Comparison of ENCODE assay signal across 8 mouse cellular contexts in genomic region chr11:107011669-107012323, GRCm38 (mm10). TPM values are rescaled to one million over a fixed set of nuclear protein-coding genes. Genes with fewer than 3 reads are reported as not detected.
DNase-seq lines count a peak whose midpoint lies in the region; ATAC-seq and TF ChIP-seq lines count a peak whose summit lies in the region.

No protein-coding gene starts in this region.

- H3K36me3 ChIP-seq in kidney, embryonic 16.5 days (ENCODE audit: insufficient read depth, low read length) = no peaks in the 10 kb centered on the region
- H3K36me3 ChIP-seq in hindbrain, embryonic 14.5 days (replicated peaks; ENCODE audit: control insufficient read depth, insufficient read depth) = no peaks in the 10 kb centered on the region
- H3K36me3 ChIP-seq in megakaryocyte, embryonic 14.5 days (replicated peaks; ENCODE audit: low read length) = no peaks in the 10 kb centered on the region

- peak overlapping the region; percentile 67 for H3K4me2 ChIP-seq in kidney, embryonic 16.5 days (replicated peaks; ENCODE audit: low read depth, low read length)
- peak overlapping the region; percentile 59 for H3K4me2 ChIP-seq in hindbrain, embryonic 14.5 days (replicated peaks)

- H3K4me3 ChIP-seq in kidney, embryonic 16.5 days (ENCODE audit: low read length) = peak overlapping the region; percentile 67
- H3K4me3 ChIP-seq in cortical plate, adult 2 months (ENCODE audit: insufficient read depth, low read length) = peak overlapping the region; percentile 53
- peak overlapping the region; percentile 56 for H3K4me3 ChIP-seq in hindbrain, embryonic 14.5 days (replicated peaks; ENCODE audit: low read length)
- H3K4me3 ChIP-seq in megakaryocyte, embryonic 14.5 days (replicated peaks) = peak overlapping the region; percentile 93

- H3K4me1 ChIP-seq in kidney, embryonic 16.5 days (ENCODE audit: insufficient read depth, low read length) = peaks cover 7% of the 10 kb centered on the region
- 0 out of 2 replicates have a peak, but pooled peaks cover 1% of the 10 kb centered on the region for H3K4me1 ChIP-seq in cortical plate, adult 2 months (ENCODE audit: control insufficient read depth, insufficient read depth, low read length)
- peaks cover 6% of the 10 kb centered on the region for H3K4me1 ChIP-seq in hindbrain, embryonic 14.5 days (replicated peaks; ENCODE audit: control insufficient read depth, insufficient read depth, low read length)
- peaks cover 18% of the 10 kb centered on the region for H3K4me1 ChIP-seq in megakaryocyte, embryonic 14.5 days

- H3K27me3 ChIP-seq in kidney, embryonic 16.5 days (ENCODE audit: insufficient read depth, low read length) = no peaks in the 10 kb centered on the region
- no peaks in the 10 kb centered on the region for H3K27me3 ChIP-seq in hindbrain, embryonic 14.5 days (ENCODE audit: control insufficient read depth, insufficient read depth, low read length)
- H3K27me3 ChIP-seq in megakaryocyte, embryonic 14.5 days (replicated peaks) = peaks cover 12% of the 10 kb centered on the region

- TF ChIP-seq CTCF in cortical plate, adult 2 months (IDR thresholded peaks at IDR 0.05; ENCODE audit: extremely low read depth, insufficient read depth, low read length) = no peak

- no peak for DNase-seq in kidney, adult 9 months
- DNase-seq in hindbrain, embryonic 14.5 days (ENCODE audit: low spot score) = no peak
- no peak for DNase-seq in ovary, postnatal 14 days (ENCODE audit: low spot score)
- no peak for DNase-seq in gastrocnemius, postnatal 4 days (ENCODE audit: low spot score in 2 of 2)
- no peak for DNase-seq in spleen, postnatal 4 days (ENCODE audit: low spot score in 2 of 2)

- H3K27ac ChIP-seq in kidney, embryonic 16.5 days (ENCODE audit: low read length) = peak overlapping the region; percentile 99
- H3K27ac ChIP-seq in cortical plate, adult 2 months (ENCODE audit: insufficient read depth, low read length) = peak overlapping the region; percentile 49
- H3K27ac ChIP-seq in hindbrain, embryonic 14.5 days = peak overlapping the region; percentile 93

- WGBS in kidney, embryonic 16.5 days = 19% methylated on average over 18 of the region's 18 CpGs
- WGBS in hindbrain, embryonic 14.5 days = 47% methylated on average over 18 of the region's 18 CpGs

- ATAC-seq in kidney, embryonic 16.5 days (ENCODE audit: low FRiP score, low TSS enrichment) = no peak
- no peak for ATAC-seq in hindbrain, embryonic 14.5 days (ENCODE audit: low FRiP score)

- H3K9me3 ChIP-seq in kidney, embryonic 16.5 days (ENCODE audit: low read length) = no peaks in the 10 kb centered on the region
- H3K9me3 ChIP-seq in hindbrain, embryonic 14.5 days (ENCODE audit: control insufficient read depth, low read length) = no peaks in the 10 kb centered on the region
- H3K9me3 ChIP-seq in megakaryocyte, embryonic 14.5 days = no peaks in the 10 kb centered on the region

- TF ChIP-seq POLR2A in cortical plate, adult 2 months (IDR thresholded peaks at IDR 0.05; ENCODE audit: extremely low read depth, insufficient read depth, low read length) = no peak

- H3K9ac ChIP-seq in kidney, embryonic 16.5 days (replicated peaks; ENCODE audit: low read length) = peak overlapping the region; percentile 81
- H3K9ac ChIP-seq in hindbrain, embryonic 14.5 days = peak overlapping the region; percentile 75

RNA-seq across cellular contexts. Expression of gene Kpna2, which starts 12.5 kb away (rescaled TPM):
- 353 and 411 TPM in 2 replicates for polyA plus RNA-seq in kidney, embryonic 16.5 days (2015; fragmentation: Nextera tagmentation; extraction: Ambion mirVana)
- 30.6 and 32.4 TPM in 2 replicates for polyA plus RNA-seq in cortical plate, adult 2 months (2012; rRNA removed)
- polyA plus RNA-seq in hindbrain, embryonic 14.5 days (2014; fragmentation: Nextera tagmentation; extraction: Ambion mirVana) = 150 and 177 TPM in 2 replicates
- polyA plus RNA-seq in megakaryocyte, embryonic 14.5 days (2012; ENCODE audit: insufficient read depth, low replicate concordance) = 20.9 TPM in 1 of 2 replicates, not detected in the other
- 10 to 100 TPM; 42.4 to 47.1 TPM for total RNA-seq in gastrocnemius, postnatal 4 days (2021)

RNA-seq across cellular contexts. Expression of gene 1810010H24Rik, which starts 13.7 kb away (rescaled TPM):
- 1.4 and 1.8 TPM in 2 replicates for polyA plus RNA-seq in kidney, embryonic 16.5 days (2015; fragmentation: Nextera tagmentation; extraction: Ambion mirVana)
- 3.8 and 4.3 TPM in 2 replicates for polyA plus RNA-seq in cortical plate, adult 2 months (2012; rRNA removed)
- 7.1 and 7.8 TPM in 2 replicates for polyA plus RNA-seq in hindbrain, embryonic 14.5 days (2014; fragmentation: Nextera tagmentation; extraction: Ambion mirVana)
- 1.0 and 1.7 TPM in 2 replicates for polyA plus RNA-seq in megakaryocyte, embryonic 14.5 days (2012; ENCODE audit: insufficient read depth, low replicate concordance)
- 1 to 10 TPM; 3.2 to 4.5 TPM for total RNA-seq in gastrocnemius, postnatal 4 days (2021)

Comparison
In these comparisons a context has a peak if more than half of its experiments do, and no peak if none do; other contexts are left out.
1. H3K27ac ChIP-seq: peak in every context shown above with its lines; median percentile 99 in kidney, embryonic 16.5 days; 93 in hindbrain, embryonic 14.5 days; 49 in cortical plate, adult 2 months.